Mouse (Mus musculus) megakaryocyte progenitor cell, adult 5-6 weeks (primary cell): ENCODE measurements around the gene Lypd3. TPM values are rescaled to one million over a fixed set of nuclear protein-coding genes. Genes with fewer than 3 reads are reported as not detected.
"Not testable (repeated sequence)": the region's sequence is repeated elsewhere in the genome, so short reads cannot be mapped to it uniquely, and the experiment has no call there.

Experiments
- ATAC-seq: replicated peaks from 2 replicates; pipeline ENCODE4 v1.8.0; 2016; ENCODE audit warnings: mild to moderate bottlenecking, moderate TSS enrichment, inconsistent platforms; ENCODE audit not compliant: poor library complexity
- total RNA-seq, 2 experiments: library from RNA; stranded (forward) in 1 of 2; stranded (reverse) in 1 of 2; fragments of 157-497, 149-512 nt in 1 of 2; fragments of 200-1000 nt in 1 of 2; gene quantifications; 2 replicates each; pipeline versions ENCODE4 v1.2.3 to v1.2.4; 2015 to 2017

The Lypd3 gene
- total RNA-seq, 2 experiments from 2014 or later = not detected

GRCm38 (mm10) chr7:24659737-24660357, 23.5 kb downstream of the Lypd3 start:
- ATAC-seq = no peak

- ATAC-seq = peak; percentile 54
These were observed 25.0 kb downstream of the Lypd3 start for GRCm38 (mm10) chr7:24661118-24661904.

GRCm38 (mm10) chr7:24662575-24662974, 26.2 kb downstream of the Lypd3 start:
- ATAC-seq = peak; percentile 93

GRCm38 (mm10) chr7:24664301-24664700, 28.0 kb downstream of the Lypd3 start:
- no peak for ATAC-seq

GRCm38 (mm10) chr7:24664959-24665358, 28.6 kb downstream of the Lypd3 start:
- no peak for ATAC-seq

GRCm38 (mm10) chr7:24671944-24672439, 35.6 kb downstream of the Lypd3 start:
- no peak for ATAC-seq

- no peak for ATAC-seq
These were observed 40.2 kb downstream of the Lypd3 start, which contains the start of gene Tex101 for GRCm38 (mm10) chr7:24676575-24676974. TSS of gene Tex101 (minus strand) at chr7:24676675.

GRCm38 (mm10) chr7:24684121-24684520, 47.8 kb downstream of the Lypd3 start:
- not testable (repeated sequence) for ATAC-seq

GRCm38 (mm10) chr7:24687519-24687918, 51.2 kb downstream of the Lypd3 start:
- not testable (repeated sequence) for ATAC-seq

Other genes with a start within 250 kb of the Lypd3 start
- 10.8 and 18.1 TPM in 2 replicates for gene Smg9, start 236.9 kb upstream of the Lypd3 start, total RNA-seq (2015)
- gene Smg9, start 236.9 kb upstream of the Lypd3 start, total RNA-seq (2017) = 16.0 and 20.8 TPM in 2 replicates
- gene Irgc1, start 184.3 kb upstream of the Lypd3 start, total RNA-seq (2015) = 0.07 TPM in 1 of 2 replicates, not detected in the other
- gene Irgc1, start 184.3 kb upstream of the Lypd3 start, total RNA-seq (2017) = not detected in 2 replicates
- gene Plaur, start 174.1 kb upstream of the Lypd3 start, total RNA-seq (2015) = 17.9 and 21.2 TPM in 2 replicates
- 20.5 and 27.6 TPM in 2 replicates for gene Plaur, start 174.1 kb upstream of the Lypd3 start, total RNA-seq (2017)
- gene Cadm4, start 154.5 kb upstream of the Lypd3 start, total RNA-seq (2015) = not detected in 2 replicates
- not detected in 2 replicates for gene Cadm4, start 154.5 kb upstream of the Lypd3 start, total RNA-seq (2017)
- 2.0 and 2.2 TPM in 2 replicates for gene Zfp428, start 129.5 kb upstream of the Lypd3 start, total RNA-seq (2015)
- gene Zfp428, start 129.5 kb upstream of the Lypd3 start, total RNA-seq (2017) = 1.3 and 3.6 TPM in 2 replicates
- not detected in 2 replicates for gene AC161166.1, start 124.1 kb upstream of the Lypd3 start, total RNA-seq (2015)
- not detected in 2 replicates for gene AC161166.1, start 124.1 kb upstream of the Lypd3 start, total RNA-seq (2017)
- 3.2 and 4.4 TPM in 2 replicates for gene Irgq, start 105.9 kb upstream of the Lypd3 start, total RNA-seq (2015)
- 4.7 and 5.3 TPM in 2 replicates for gene Irgq, start 105.9 kb upstream of the Lypd3 start, total RNA-seq (2017)
- not detected in 2 replicates for gene Pinlyp, start 90.4 kb upstream of the Lypd3 start, total RNA-seq (2015)
- gene Pinlyp, start 90.4 kb upstream of the Lypd3 start, total RNA-seq (2017) = not detected in 2 replicates
- gene Xrcc1, start 90.3 kb upstream of the Lypd3 start, total RNA-seq (2015) = 35.8 and 43.4 TPM in 2 replicates
- gene Xrcc1, start 90.3 kb upstream of the Lypd3 start, total RNA-seq (2017) = 40.0 and 44.3 TPM in 2 replicates
- 61.3 and 68.9 TPM in 2 replicates for gene Ethe1, start 49.0 kb upstream of the Lypd3 start, total RNA-seq (2015)
- 18.3 and 31.4 TPM in 2 replicates for gene Ethe1, start 49.0 kb upstream of the Lypd3 start, total RNA-seq (2017)
- gene Zfp575, start 48.9 kb upstream of the Lypd3 start, total RNA-seq (2015) = 0.12 and 0.15 TPM in 2 replicates
- gene Zfp575, start 48.9 kb upstream of the Lypd3 start, total RNA-seq (2017) = not detected in 2 replicates
- 3.6 and 4.5 TPM in 2 replicates for gene Phldb3, start 25.8 kb upstream of the Lypd3 start, total RNA-seq (2015)
- gene Phldb3, start 25.8 kb upstream of the Lypd3 start, total RNA-seq (2017) = 10.4 and 11.5 TPM in 2 replicates
- gene Tex101, start 40.1 kb downstream of the Lypd3 start, total RNA-seq (2015) = not detected in 2 replicates
- gene Tex101, start 40.1 kb downstream of the Lypd3 start, total RNA-seq (2017) = not detected in 2 replicates
- not detected in 2 replicates for gene BC049730, start 72.7 kb downstream of the Lypd3 start, total RNA-seq (2015)
- not detected in 2 replicates for gene BC049730, start 72.7 kb downstream of the Lypd3 start, total RNA-seq (2017)
- not detected in 2 replicates for gene Gm4763, start 90.4 kb downstream of the Lypd3 start, total RNA-seq (2015)
- gene Gm4763, start 90.4 kb downstream of the Lypd3 start, total RNA-seq (2017) = not detected in 2 replicates
- gene Cd177, start 123.8 kb downstream of the Lypd3 start, total RNA-seq (2015) = 16.4 and 16.9 TPM in 2 replicates
- gene Cd177, start 123.8 kb downstream of the Lypd3 start, total RNA-seq (2017) = 23.0 and 36.9 TPM in 2 replicates
- gene Ceacam10, start 140.7 kb downstream of the Lypd3 start, total RNA-seq (2015) = 0.44 and 2.6 TPM in 2 replicates
- gene Ceacam10, start 140.7 kb downstream of the Lypd3 start, total RNA-seq (2017) = 1.3 and 2.8 TPM in 2 replicates
- gene Gm9844, start 225.7 kb downstream of the Lypd3 start, total RNA-seq (2015) = 1.2 and 1.5 TPM in 2 replicates
- 6.0 and 6.6 TPM in 2 replicates for gene Gm9844, start 225.7 kb downstream of the Lypd3 start, total RNA-seq (2017)
- gene Lypd4, start 233.4 kb downstream of the Lypd3 start, total RNA-seq (2015) = not detected in 2 replicates
- not detected in 2 replicates for gene Lypd4, start 233.4 kb downstream of the Lypd3 start, total RNA-seq (2017)
- not detected in 2 replicates for gene Dmrtc2, start 233.5 kb downstream of the Lypd3 start, total RNA-seq (2015)
- not detected in 2 replicates for gene Dmrtc2, start 233.5 kb downstream of the Lypd3 start, total RNA-seq (2017)
- 2,965 and 3,011 TPM in 2 replicates for gene Rps19, start 247.8 kb downstream of the Lypd3 start, total RNA-seq (2015)
- gene Rps19, start 247.8 kb downstream of the Lypd3 start, total RNA-seq (2017) = 1,012 and 1,228 TPM in 2 replicates